Mouse (Mus musculus) layer of hippocampus, postnatal 36 days (tissue): Measurements from ENCODE around the gene Arhgef10l. TPM values are rescaled to one million over a fixed set of nuclear protein-coding genes. Genes with fewer than 3 reads are reported as not detected.
A peak's percentile ranks its signal among the peaks of the same experiment; 100 is the strongest.

Experiments
- DNase-seq, 2 experiments: peaks; one replicate each; pipeline ENCODE4 v3.0.0; 2022
- total RNA-seq, 2 experiments: library from RNA; stranded (reverse); gene quantifications; 2 replicates each; pipeline ENCODE4 v1.2.3; 2021

Arhgef10l gene
- total RNA-seq, 2 experiments from 2014 or later, result 41.7 to 43.9 TPM

- DNase-seq, result no peak
These were observed 27.7 kb upstream of the Arhgef10l start for GRCm38 (mm10) chr4:140693513-140693912.

DNA sequence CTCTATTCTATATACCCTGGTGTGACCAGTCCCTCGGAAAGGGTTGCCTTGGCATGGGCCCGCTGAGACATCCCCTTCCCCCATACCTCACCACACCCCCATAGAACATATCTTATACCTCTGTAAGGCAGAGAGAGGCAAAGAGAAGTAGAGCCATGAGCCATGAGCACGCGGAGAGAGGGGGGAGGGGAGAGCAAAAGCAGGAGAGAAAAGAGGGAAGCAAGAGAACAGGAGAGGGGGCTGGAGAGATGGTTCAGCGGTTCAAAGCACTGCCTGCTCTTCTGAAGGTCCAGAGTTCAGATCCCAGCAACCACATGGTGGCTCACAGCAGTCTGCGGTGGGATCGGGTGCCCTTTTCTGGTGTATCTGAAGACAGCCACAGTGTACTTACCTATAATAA, 25.7 kb upstream of the Arhgef10l start:
- no peak for DNase-seq

- no peak for DNase-seq
These were observed 24.3 kb upstream of the Arhgef10l start for GRCm38 (mm10) chr4:140689873-140690655.

- no peak for DNase-seq
These were observed 23.1 kb upstream of the Arhgef10l start for GRCm38 (mm10) chr4:140688826-140689425.

- no peak for DNase-seq
These were observed 22.4 kb upstream of the Arhgef10l start for GRCm38 (mm10) chr4:140688044-140688825.

- DNase-seq, result no peak
These were observed 19.1 kb upstream of the Arhgef10l start for GRCm38 (mm10) chr4:140684881-140685303.

DNA sequence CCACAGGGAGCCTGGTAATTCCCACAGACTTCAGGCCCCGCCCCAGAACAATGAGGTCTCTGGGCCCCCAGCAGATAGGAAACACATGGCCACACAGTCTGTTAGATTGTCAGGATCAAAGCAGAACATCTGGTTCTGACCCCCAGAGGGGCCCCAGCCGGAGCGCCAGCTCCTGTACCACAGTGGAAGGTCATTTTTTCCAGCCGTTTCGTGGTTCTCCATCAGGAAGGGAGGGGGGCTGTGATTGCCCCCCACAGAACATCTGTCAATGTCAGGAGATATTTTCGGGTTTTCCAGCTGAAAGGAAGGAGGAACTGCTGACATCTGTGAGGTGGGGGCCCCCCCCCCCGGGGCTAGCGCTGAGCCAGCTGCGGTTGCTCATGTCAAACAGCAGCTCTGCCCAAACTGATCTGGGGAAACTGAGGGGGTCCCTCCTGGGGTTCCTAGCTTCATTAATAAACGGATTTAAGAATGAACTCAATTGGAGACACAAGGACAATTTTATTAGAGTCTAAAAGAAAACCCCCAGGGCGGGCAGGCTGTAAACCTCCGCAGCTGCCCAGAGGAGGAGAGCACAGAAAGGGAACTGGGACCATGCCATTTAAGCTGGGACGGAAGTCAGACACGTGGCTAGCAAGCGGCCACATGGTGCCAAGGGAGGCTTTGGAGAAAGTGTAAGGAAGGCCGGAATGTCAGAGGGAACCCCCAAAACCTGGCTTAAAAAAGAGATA, 18.5 kb upstream of the Arhgef10l start:
- DNase-seq, result no peak

GRCm38 (mm10) chr4:140683608-140684007, 17.8 kb upstream of the Arhgef10l start:
- DNase-seq, result no peak

- no peak for DNase-seq
These were observed 15.1 kb upstream of the Arhgef10l start for GRCm38 (mm10) chr4:140680731-140681397.

GRCm38 (mm10) chr4:140679723-140680380, 14.0 kb upstream of the Arhgef10l start:
- peak; percentile 75 to 77 for DNase-seq

DNA sequence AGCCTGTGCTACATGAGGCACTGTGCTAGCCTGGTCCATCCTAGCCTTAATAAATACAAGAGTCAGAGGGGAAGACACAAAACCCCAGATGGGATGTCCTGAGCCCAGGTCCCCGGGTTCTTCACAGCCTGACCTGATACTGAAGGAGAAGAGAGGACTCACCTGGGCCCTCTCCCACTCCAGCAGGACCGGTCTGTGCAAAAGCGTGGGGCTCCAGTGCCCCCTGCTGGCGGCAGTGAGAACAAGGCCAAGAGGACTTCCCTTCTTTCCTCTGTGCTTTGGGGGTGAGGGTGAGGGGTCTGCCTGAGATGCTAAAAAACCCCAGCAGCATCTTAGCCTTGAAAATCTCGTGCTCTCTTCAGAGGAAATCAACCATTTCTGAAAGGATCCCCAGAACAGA, 13.2 kb upstream of the Arhgef10l start:
- no peak for DNase-seq

- peak; percentile 67 to 71 for DNase-seq
These were observed 8.6 kb upstream of the Arhgef10l start for GRCm38 (mm10) chr4:140674345-140674926.

DNA sequence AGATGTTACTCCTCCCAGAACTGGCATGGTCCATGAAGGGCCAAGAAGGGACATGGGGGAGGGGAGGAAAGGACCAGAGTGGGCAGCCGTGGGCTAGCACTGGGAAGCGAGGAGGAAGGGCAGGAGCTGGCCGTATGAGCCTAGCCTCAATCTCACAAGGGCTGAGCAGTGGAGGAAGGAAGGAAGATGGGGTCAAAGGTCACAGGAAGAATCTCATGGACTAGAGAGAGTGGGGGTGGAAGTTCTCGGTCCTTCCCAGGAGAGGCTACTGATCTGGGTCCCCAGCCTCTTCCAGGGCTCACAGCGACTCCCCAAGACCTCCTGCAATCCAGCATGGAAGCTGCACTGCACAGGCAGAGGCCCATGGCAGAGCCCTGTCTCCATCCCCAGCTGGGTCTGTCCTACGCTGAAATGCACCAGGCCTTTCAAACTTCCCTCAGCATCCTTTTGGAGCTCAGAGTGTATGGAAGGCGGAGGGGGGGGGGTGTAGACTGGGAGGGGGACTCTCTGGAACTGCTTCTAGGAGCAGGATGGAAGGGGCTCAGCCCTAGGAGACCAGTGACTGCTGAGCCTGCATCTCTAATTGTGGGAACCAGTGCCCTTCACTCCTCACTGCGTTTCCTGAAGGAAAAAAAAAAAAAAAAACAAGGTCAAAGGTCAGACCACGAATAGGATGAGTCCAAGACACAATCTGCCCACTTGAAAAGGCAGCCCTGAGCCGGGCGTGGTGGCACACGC, 7.9 kb upstream of the Arhgef10l start:
- DNase-seq, result no peak

GRCm38 (mm10) chr4:140667802-140668201, 2.0 kb upstream of the Arhgef10l start:
- DNase-seq, result no peak

- no peak for DNase-seq
These were observed 759 bp downstream of the Arhgef10l start for GRCm38 (mm10) chr4:140665053-140665452.

- no peak for DNase-seq
These were observed 2.8 kb downstream of the Arhgef10l start for GRCm38 (mm10) chr4:140662882-140663585.

- no peak for DNase-seq
These were observed 3.4 kb downstream of the Arhgef10l start for GRCm38 (mm10) chr4:140662453-140662852.

DNA sequence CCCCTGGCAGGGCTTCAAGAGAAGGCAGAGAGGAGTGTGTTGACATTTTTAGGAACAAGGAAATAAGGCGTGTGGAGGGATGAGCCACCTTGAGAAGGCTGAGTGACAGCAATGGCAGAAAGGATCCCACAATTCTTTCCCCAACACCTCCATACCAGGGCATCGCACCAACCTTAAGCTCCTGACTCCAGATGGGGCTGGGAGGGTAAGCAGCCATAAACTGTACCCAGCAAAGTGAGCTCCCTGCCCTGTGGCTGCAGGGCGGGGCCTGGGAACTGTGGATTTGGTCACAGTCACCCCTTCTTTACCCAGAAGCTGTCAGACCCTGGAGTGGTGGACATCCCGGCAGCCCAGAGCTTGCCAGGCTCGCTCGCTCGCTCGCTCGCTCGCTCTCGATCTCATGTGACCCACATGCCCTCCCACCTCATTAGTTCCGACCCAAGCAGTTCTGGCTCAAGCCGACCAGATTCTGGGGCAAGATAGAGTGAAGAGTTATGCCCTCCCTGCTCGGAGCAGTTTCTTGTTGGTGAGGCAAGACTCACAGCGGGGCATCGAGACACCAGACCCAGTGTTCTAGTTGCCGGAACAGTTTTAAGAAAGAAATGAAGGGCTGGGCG, 4.3 kb downstream of the Arhgef10l start:
- no peak for DNase-seq
